Mouse (Mus musculus) CD4-positive naive resting alpha-beta T cell, adult 57 days (primary cell): ENCODE measurements around the gene Ttc30a1. TPM values are rescaled to one million over a fixed set of nuclear protein-coding genes. Genes with fewer than 3 reads are reported as not detected.

Source experiments
- total RNA-seq: library from RNA; stranded (reverse); gene quantifications from one replicate; pipeline ENCODE4 v1.2.4, GENCODE M21; 2023

Ttc30a1 gene
- total RNA-seq: 1.1 TPM

DNA sequence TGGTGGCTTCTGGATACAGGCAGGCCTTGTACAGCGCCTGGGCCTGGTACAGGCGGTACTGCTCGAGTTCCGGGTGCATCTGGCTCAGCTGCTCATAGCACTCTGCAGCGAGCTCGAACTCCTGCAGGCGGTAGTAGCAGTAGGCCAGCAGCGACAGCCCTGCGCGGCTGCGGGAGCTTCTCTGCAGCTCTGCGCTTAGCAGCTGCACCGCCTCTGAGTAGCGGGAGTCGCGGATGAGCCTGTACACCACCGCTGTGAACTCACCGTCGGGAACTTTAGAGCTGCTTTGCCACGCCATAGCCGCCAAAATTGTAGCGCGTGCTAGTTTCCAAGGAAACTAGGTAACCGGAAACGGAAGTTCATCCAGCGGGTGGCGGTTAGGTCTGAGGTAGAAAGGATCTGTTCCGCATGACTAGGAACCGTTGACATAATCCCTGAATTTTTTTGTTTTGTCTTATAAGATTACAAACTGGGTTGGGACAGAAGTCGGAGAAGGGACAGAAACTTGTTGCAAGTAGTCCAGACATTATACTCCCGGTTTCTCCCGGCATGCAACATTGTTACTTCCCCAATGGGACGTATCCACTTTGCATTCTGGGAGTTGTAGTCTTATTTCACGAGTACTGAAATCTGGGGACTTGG lies at the start of gene Ttc30a1:
Gene Ttc30a1 (minus strand): TSS at position 528 of the 642 bp plus-strand sequence.

DNA sequence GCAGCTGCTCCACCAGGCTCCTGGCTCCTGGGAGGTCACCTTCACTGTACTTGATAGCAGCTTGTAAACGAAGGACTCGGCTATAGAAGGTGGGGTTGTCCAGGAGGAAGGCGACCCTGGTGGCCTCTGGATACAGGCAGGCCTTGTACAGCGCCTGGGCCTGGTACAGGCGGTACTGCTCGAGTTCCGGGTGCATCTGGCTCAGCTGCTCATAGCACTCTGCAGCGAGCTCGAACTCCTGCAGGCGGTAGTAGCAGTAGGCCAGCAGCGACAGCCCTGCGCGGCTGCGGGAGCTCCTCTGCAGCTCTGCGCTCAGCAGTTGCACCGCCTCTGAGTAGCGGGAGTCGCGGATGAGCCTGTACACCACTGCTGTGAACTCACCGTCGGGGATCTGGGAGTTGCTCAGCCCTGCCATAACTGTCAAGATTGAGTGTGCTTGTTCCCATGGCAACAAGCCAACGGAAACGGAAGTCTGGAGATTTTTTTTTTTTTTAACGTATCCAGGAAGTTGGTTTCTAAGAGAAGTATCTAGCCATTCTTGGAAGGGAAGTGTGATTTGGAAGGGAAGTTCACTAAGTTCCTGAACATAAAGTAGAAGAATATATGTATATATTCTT lies 3.9 kb downstream of the Ttc30a1 start, which contains the start of gene Ttc30a2:
Gene Ttc30a2 (minus strand): TSS at position 419 of the 617 bp plus-strand sequence.

DNA sequence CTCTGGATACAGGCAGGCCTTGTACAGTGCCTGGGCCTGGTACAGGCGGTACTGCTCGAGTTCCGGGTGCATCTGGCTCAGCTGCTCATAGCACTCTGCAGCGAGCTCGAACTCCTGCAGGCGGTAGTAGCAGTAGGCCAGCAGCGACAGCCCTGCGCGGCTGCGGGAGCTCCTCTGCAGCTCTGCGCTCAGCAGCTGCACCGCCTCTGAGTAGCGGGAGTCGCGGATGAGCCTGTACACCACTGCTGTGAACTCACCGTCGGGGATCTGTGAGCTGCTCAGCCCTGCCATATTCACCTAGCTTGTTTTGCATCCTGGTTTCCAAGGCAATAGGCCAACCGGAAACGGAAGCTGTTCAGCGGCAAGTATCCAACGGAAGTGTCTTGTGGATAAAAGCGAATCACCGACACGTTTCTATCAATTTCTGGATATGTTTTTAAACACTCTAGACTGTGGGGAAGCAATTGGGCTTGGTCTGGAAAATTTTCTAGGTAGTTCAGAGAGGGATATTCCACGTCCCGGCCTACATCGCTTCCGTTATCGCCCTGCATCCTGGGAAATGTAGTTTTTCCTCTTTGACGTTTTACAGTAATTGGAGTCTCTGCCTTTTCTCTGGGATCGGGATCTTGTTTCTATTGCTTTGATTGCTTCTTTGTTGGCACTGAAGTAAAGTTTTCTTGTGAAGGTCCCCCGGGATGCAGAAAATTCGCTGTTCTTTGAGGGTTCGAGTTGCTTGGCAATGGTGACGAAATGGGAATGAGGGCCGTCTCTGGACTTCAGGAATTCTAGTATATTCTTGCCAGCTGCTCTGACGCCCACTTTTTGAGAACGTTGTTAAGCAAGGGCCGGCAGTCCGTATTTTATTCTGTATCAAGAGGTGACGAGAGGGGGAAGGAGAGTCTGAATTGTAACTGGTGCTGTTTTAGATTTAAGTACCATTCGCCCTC lies 43.4 kb downstream of the Ttc30a1 start, which contains the start of gene Ttc30b:
Gene Ttc30b (minus strand): TSS at position 469 of the 947 bp plus-strand sequence.

Other genes starting within 250 kb of the Ttc30a1 start
- gene Agps, start 149.8 kb downstream of the Ttc30a1 start, total RNA-seq: 47.0 TPM
- gene Ttc30b, start 43.4 kb downstream of the Ttc30a1 start, total RNA-seq: 2.3 TPM
- not detected for gene Ttc30a2, start 3.8 kb downstream of the Ttc30a1 start, total RNA-seq